Mouse (Mus musculus) heart, adult 18-20 months (tissue): Measurements from ENCODE around the gene Arvcf. TPM values are rescaled to one million over a fixed set of nuclear protein-coding genes. Genes with fewer than 3 reads are reported as not detected.

ENCODE experiments used
- DNase-seq, 2 experiments: peaks; one replicate each; pipeline ENCODE4 v3.0.0; 2021 to 2022; ENCODE audit warnings: mixed read lengths in 1 of 2
- long read RNA-seq, 2 experiments: library from polyadenylated mRNA; stranded (forward); transcript quantifications; one replicate each; pipeline ENCODE4 v2.0.0; 2021
- total RNA-seq, 2 experiments: library from RNA; stranded (reverse); gene quantifications; 2 replicates each; pipeline ENCODE4 v1.2.3; 2021

Arvcf gene
- 10 to 100 TPM; 13.1 to 15.1 TPM for total RNA-seq
- long read RNA-seq, experiment 1, full-length matches to known transcripts = 19 of 28 reads
- long read RNA-seq, experiment 1, partial matches to known transcripts = 4 of 28 reads
- long read RNA-seq, experiment 1, other reads (novel, unspliced or antisense) = 5 of 28 reads
- long read RNA-seq, experiment 2, full-length matches to known transcripts = 2 of 5 reads
- long read RNA-seq, experiment 2, partial matches to known transcripts = 1 of 5 reads
- long read RNA-seq, experiment 2, other reads (novel, unspliced or antisense) = 2 of 5 reads

- DNase-seq = peak; percentile 90 to 93
Observed at GRCm38 (mm10) chr16:18347931-18348600, at the start of gene Arvcf, which contains the start of gene Tango2. Gene Arvcf (plus strand): TSS chr16:18348182. Gene Tango2 (minus strand): TSS chr16:18348103.

GRCm38 (mm10) chr16:18308159-18308558 is 39.8 kb upstream of the Arvcf start:
- no peak for DNase-seq

- DNase-seq = no peak
Observed at GRCm38 (mm10) chr16:18318992-18319391, 29.0 kb upstream of the Arvcf start.

- no peak for DNase-seq
Observed at GRCm38 (mm10) chr16:18321443-18321842, 26.5 kb upstream of the Arvcf start.

- no peak for DNase-seq
Observed at GRCm38 (mm10) chr16:18323460-18323859, 24.5 kb upstream of the Arvcf start.

- DNase-seq = no peak
Observed at GRCm38 (mm10) chr16:18324031-18324430, 24.0 kb upstream of the Arvcf start.

GRCm38 (mm10) chr16:18325741-18326140 is 22.2 kb upstream of the Arvcf start:
- DNase-seq = no peak

GRCm38 (mm10) chr16:18327936-18328335 is 20.0 kb upstream of the Arvcf start:
- DNase-seq = no peak

- DNase-seq = no peak
Observed at GRCm38 (mm10) chr16:18328524-18328923, 19.5 kb upstream of the Arvcf start.

- peak; percentile 70 to 73 for DNase-seq
Observed at GRCm38 (mm10) chr16:18333976-18334375, 14.0 kb upstream of the Arvcf start.

GRCm38 (mm10) chr16:18335981-18336380 is 12.0 kb upstream of the Arvcf start:
- DNase-seq = peak; percentile 42 to 67

- DNase-seq = no peak
Observed at GRCm38 (mm10) chr16:18337261-18337660, 10.7 kb upstream of the Arvcf start.

- peak; percentile 73 to 80 for DNase-seq
Observed at GRCm38 (mm10) chr16:18339866-18340265, 8.1 kb upstream of the Arvcf start.

GRCm38 (mm10) chr16:18341605-18342004 is 6.4 kb upstream of the Arvcf start:
- no peak for DNase-seq

- no peak for DNase-seq
Observed at GRCm38 (mm10) chr16:18342076-18342475, 5.9 kb upstream of the Arvcf start.

GRCm38 (mm10) chr16:18342650-18343570 is 5.1 kb upstream of the Arvcf start:
- peak in 1 of 2 experiments; percentile 63 for DNase-seq

- DNase-seq = peak; percentile 96 to 98
Observed at GRCm38 (mm10) chr16:18343778-18344177, 4.2 kb upstream of the Arvcf start.

- peak; percentile 89 for DNase-seq
Observed at GRCm38 (mm10) chr16:18345243-18345642, 2.7 kb upstream of the Arvcf start.

- DNase-seq = peak in 1 of 2 experiments; percentile 23
Observed at GRCm38 (mm10) chr16:18348601-18349175, 706 bp downstream of the Arvcf start.

GRCm38 (mm10) chr16:18349761-18350325 is 1.9 kb downstream of the Arvcf start:
- no peak for DNase-seq

- peak in 1 of 2 experiments; percentile 54 for DNase-seq
Observed at GRCm38 (mm10) chr16:18351313-18352055, 3.5 kb downstream of the Arvcf start.
